Mouse (Mus musculus) ES-Bruce4 (cell line): ENCODE data around the gene Olfr688.

Experiments
- CTCF ChIP-seq: IDR thresholded peaks from one replicate; pipeline ENCODE4 v1.8.1; 2011; ENCODE audit warnings: low read depth, low read length
- EP300 ChIP-seq: IDR thresholded peaks from 2 replicates; pipeline ENCODE4 v1.6.1; 2011; ENCODE audit warnings: low read depth, low read length; ENCODE audit not compliant: insufficient read depth
- POLR2A ChIP-seq: IDR thresholded peaks from one replicate; pipeline ENCODE4 v1.8.1; 2011; ENCODE audit warnings: low read length; ENCODE audit not compliant: insufficient read depth

- TF ChIP-seq CTCF = no peak
- TF ChIP-seq POLR2A = no peak
- no peak for TF ChIP-seq EP300
Measured at GRCm38 (mm10) chr7:105248197-105248596, 39.7 kb upstream of the Olfr688 start.
